Mouse (Mus musculus) liver, adult 2 months (tissue): ENCODE results near the gene Trim9.

Experiments used
- CTCF ChIP-seq: fragments of 200-500 bp; IDR thresholded peaks from 2 replicates; pipeline ENCODE4 v1.5.1; 2011; ENCODE audit warnings: low read depth, low read length, control low read depth
- POLR2A ChIP-seq: fragments of 200-500 bp; IDR thresholded peaks from 2 replicates; pipeline ENCODE4 v1.6.1; 2011; ENCODE audit warnings: low read length, control low read depth; ENCODE audit not compliant: insufficient read depth; ENCODE audit errors: extremely low read depth

DNA sequence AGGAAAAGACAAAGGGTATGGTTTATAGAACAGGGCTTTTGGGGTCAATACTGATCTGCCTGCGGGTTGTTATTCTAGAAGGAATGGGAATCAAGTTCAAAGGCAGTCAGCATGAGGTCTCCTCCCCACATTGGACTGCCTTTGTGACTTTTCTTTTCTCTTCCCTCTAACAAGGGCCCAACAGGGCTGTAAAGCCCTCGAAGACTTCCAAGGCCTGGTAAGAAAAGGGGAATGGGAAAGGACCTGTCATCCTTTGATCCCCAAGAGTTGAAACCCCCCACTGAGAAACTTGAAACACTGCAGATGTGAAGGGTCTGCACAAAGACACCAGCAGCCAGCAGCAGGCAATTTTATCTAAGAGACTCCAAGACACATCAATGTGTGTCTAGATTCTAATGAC, 21.0 kb downstream of the Trim9 start:
- TF ChIP-seq CTCF (no peak), POLR2A (no peak)
